Mouse (Mus musculus) neural tube, embryonic 13.5 days (tissue): ENCODE data around the gene Gm49661. TPM values are rescaled to one million over a fixed set of nuclear protein-coding genes. Genes with fewer than 3 reads are reported as not detected.

Experiments used
- ATAC-seq: fragments of 200-750 bp; cut with Nextera tagmentation; 2 replicates; pipeline ENCODE4 v1.8.0; 2017; ENCODE audit warnings: low read depth, mild to moderate bottlenecking, moderate TSS enrichment, moderate library complexity
- H3K27ac ChIP-seq: fragments of 300-500 bp; sonication (generic); replicated peaks from 2 replicates; pipeline ENCODE4 v1.5.1; 2015; ENCODE audit warnings: moderate library complexity, mild to moderate bottlenecking, inconsistent platforms
- H3K27me3 ChIP-seq: fragments of 300-500 bp; sonication (generic); 2 replicates; pipeline ENCODE4 v1.6.1; 2015; ENCODE audit warnings: mild to moderate bottlenecking, inconsistent platforms
- H3K36me3 ChIP-seq: fragments of 300-500 bp; sonication (generic); 2 replicates; pipeline ENCODE4 v1.6.1; 2015; ENCODE audit warnings: mild to moderate bottlenecking, inconsistent platforms
- H3K4me1 ChIP-seq: fragments of 300-500 bp; sonication (generic); replicated peaks from 2 replicates; pipeline ENCODE4 v1.6.1; 2015; ENCODE audit warnings: inconsistent platforms
- H3K4me2 ChIP-seq: fragments of 300-500 bp; sonication (generic); 2 replicates; pipeline ENCODE4 v1.6.1; 2015; ENCODE audit warnings: inconsistent platforms, mild to moderate bottlenecking, moderate library complexity
- H3K4me3 ChIP-seq: fragments of 300-500 bp; sonication (generic); 2 replicates; pipeline ENCODE4 v1.5.1; 2015; ENCODE audit warnings: mild to moderate bottlenecking, inconsistent platforms
- H3K9ac ChIP-seq: fragments of 300-500 bp; sonication (generic); 2 replicates; pipeline ENCODE4 v1.6.1; 2015; ENCODE audit warnings: moderate library complexity, mild to moderate bottlenecking, inconsistent platforms
- H3K9me3 ChIP-seq: fragments of 300-500 bp; sonication (generic); 2 replicates; pipeline ENCODE4 v1.6.1; 2016; ENCODE audit warnings: inconsistent platforms
- WGBS: fragments of 180-500 bp; shearing (Covaris S2); methylation state at CpG from one replicate; pipeline ENCODE4 v1.1.7; 2015; 5-methylcytosine and 5-hydroxymethylcytosine counted together
- polyA plus RNA-seq: library from polyadenylated mRNA; unstranded; fragments of >200 nt; fragmentation: Nextera tagmentation; extraction: Ambion mirVana; gene quantifications from 2 replicates; pipeline ENCODE4 v1.2.1, GENCODE M21; 2015

The Gm49661 gene
- polyA plus RNA-seq, 1 experiment from 2014 or later: not detected

DNA sequence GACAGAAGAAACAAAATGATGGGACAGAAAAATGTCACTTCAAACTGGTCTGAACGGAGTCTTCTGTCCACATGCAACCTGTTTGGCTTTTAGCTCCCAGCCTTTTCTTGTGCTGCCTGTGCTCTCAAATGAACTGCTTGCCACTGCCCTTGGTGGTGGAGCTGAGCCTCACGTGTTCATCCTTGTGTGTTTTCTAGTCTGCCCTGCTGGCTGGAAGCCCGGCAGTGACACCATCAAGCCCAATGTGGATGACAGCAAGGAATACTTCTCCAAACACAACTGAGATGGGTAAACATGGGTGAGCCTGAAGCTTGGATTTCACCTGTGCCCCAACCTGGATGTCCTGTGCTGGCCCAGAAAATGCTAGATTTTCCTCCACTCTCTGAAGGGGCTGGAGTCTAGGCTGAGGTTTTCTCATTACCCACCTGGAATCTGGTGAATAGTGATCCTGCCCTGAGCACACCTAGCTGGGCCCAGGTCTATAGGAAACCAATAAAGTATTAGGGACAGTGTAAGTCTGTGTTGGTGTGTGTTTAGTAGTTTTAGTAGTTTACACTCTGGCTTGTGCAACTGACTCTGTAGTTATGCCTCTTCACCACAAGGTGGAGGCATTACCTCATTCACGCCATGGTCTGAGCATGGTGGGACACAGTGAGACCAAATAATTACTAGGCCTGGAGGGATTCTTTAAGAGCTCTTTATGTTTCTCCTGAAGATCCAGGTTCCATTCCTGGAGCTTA is 4.7 kb upstream of the Gm49661 start:
- Histone ChIP-seq H3K9ac (no peak overlapping the region), H3K4me1 (peaks cover 69% of the 10 kb centered on the region), H3K4me2 (no peak overlapping the region), H3K9me3 (no peaks in the 10 kb centered on the region), H3K36me3 (peaks cover 44% of the 10 kb centered on the region), H3K27me3 (peaks cover 15% of the 10 kb centered on the region), H3K27ac (no peak overlapping the region), H3K4me3 (no peak overlapping the region; the same call in 1 of the 2 replicates)
- no peak for ATAC-seq
- WGBS: 62% methylated on average over 4 of the region's 4 CpGs

GRCm38 (mm10) chr8:84973079-84973478 is 3.8 kb upstream of the Gm49661 start:
- H3K36me3 ChIP-seq: peaks cover 44% of the 10 kb centered on the region
- no peak overlapping the region for H3K9ac ChIP-seq
- 96% methylated on average over 1 of the region's 1 CpGs for WGBS
- H3K27ac ChIP-seq: no peak overlapping the region
- no peak overlapping the region for H3K4me3 ChIP-seq
- no peaks in the 10 kb centered on the region for H3K9me3 ChIP-seq
- H3K4me1 ChIP-seq: peaks cover 69% of the 10 kb centered on the region
- no peak for ATAC-seq
- H3K4me2 ChIP-seq: no peak overlapping the region
- H3K27me3 ChIP-seq: peaks cover 12% of the 10 kb centered on the region

- peak overlapping the region; percentile 99 for H3K9ac ChIP-seq
- H3K4me1 ChIP-seq: peaks cover 63% of the 10 kb centered on the region
- peak overlapping the region; percentile 87 for H3K4me3 ChIP-seq
- 68% methylated on average over 5 of the region's 5 CpGs for WGBS
- no peak for ATAC-seq
- no peaks in the 10 kb centered on the region for H3K9me3 ChIP-seq
- H3K27me3 ChIP-seq: no peaks in the 10 kb centered on the region
- peaks cover 44% of the 10 kb centered on the region for H3K36me3 ChIP-seq
- peak overlapping the region; percentile 87 for H3K27ac ChIP-seq
- H3K4me2 ChIP-seq: peak overlapping the region; percentile 98
These were observed 1.7 kb upstream of the Gm49661 start for GRCm38 (mm10) chr8:84970913-84971312.

GRCm38 (mm10) chr8:84970135-84970790 is 1.0 kb upstream of the Gm49661 start:
- H3K9ac ChIP-seq: peak overlapping the region; percentile 99
- WGBS: 9% methylated on average over 21 of the region's 21 CpGs

GRCm38 (mm10) chr8:84968650-84969049 is 583 bp downstream of the Gm49661 start:
- no peaks in the 10 kb centered on the region for H3K27me3 ChIP-seq
- H3K9ac ChIP-seq: peak overlapping the region; percentile 99
- H3K27ac ChIP-seq: peak overlapping the region; percentile 87
- H3K4me1 ChIP-seq: peaks cover 58% of the 10 kb centered on the region
- peak overlapping the region; percentile 98 for H3K4me2 ChIP-seq
- 12% methylated on average over 2 of the region's 2 CpGs for WGBS
- peak overlapping the region; percentile 87 for H3K4me3 ChIP-seq
- no peaks in the 10 kb centered on the region for H3K9me3 ChIP-seq
- no peak for ATAC-seq
- H3K36me3 ChIP-seq: peaks cover 28% of the 10 kb centered on the region

More at GRCm38 (mm10) chr8:84970135-84970790, 1.0 kb upstream of the Gm49661 start:
- Histone ChIP-seq H3K27me3 (no peaks in the 10 kb centered on the region), H3K9me3 (no peaks in the 10 kb centered on the region), H3K4me2 (peak overlapping the region; percentile 98), H3K4me1 (peaks cover 62% of the 10 kb centered on the region), H3K4me3 (peak overlapping the region; percentile 87), H3K27ac (peak overlapping the region; percentile 87), H3K36me3 (peaks cover 43% of the 10 kb centered on the region)
- no peak for ATAC-seq

GRCm38 (mm10) chr8:84967532-84968304 is 1.5 kb downstream of the Gm49661 start:
- no peak for ATAC-seq

DNA sequence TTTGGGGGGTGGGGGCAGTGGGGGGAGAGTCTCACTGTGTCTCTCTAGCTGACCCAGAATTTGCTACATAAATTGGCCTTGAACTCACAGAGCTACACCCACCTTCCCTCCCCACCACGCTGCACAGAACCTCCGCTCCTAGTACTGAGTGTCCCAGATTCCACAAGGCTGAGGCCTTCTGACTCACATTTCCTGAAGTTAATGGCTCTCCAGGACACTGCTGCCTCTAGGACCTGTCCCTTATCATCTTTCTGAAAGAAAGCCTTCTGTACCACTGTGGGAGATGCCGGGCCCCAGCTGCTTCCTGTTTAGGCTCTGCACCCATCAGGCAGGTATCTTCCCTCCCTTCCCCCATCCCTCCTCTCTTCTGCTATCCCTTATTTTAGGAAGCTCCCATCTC is 2.6 kb downstream of the Gm49661 start:
- no peak overlapping the region for H3K9ac ChIP-seq
- peak overlapping the region; percentile 68; the same call in 1 of the 2 replicates for H3K4me3 ChIP-seq
- WGBS: 46% methylated on average over 3 of the region's 3 CpGs
- H3K27ac ChIP-seq: peak overlapping the region; percentile 79
- peaks cover 8% of the 10 kb centered on the region for H3K36me3 ChIP-seq
- peak overlapping the region; percentile 95 for H3K4me2 ChIP-seq
- no peak for ATAC-seq
- no peaks in the 10 kb centered on the region for H3K9me3 ChIP-seq
- no peaks in the 10 kb centered on the region for H3K27me3 ChIP-seq
- peaks cover 49% of the 10 kb centered on the region for H3K4me1 ChIP-seq

More at GRCm38 (mm10) chr8:84967532-84968304, 1.5 kb downstream of the Gm49661 start:
- Histone ChIP-seq H3K36me3 (peaks cover 19% of the 10 kb centered on the region), H3K4me2 (no peak overlapping the region), H3K27ac (no peak overlapping the region), H3K4me1 (peaks cover 58% of the 10 kb centered on the region), H3K9me3 (no peaks in the 10 kb centered on the region), H3K9ac (no peak overlapping the region), H3K27me3 (no peaks in the 10 kb centered on the region), H3K4me3 (0 out of 2 replicates have a peak overlapping the region, but pooled peaks have one; percentile 1)
- WGBS: 92% methylated on average over 13 of the region's 13 CpGs

- H3K4me2 ChIP-seq: peak overlapping the region; percentile 95
- WGBS: under 1% methylated on average over 41 of the region's 41 CpGs
- no peaks in the 10 kb centered on the region for H3K9me3 ChIP-seq
- peak overlapping the region; percentile 68 for H3K4me3 ChIP-seq
- peaks cover under 1% of the 10 kb centered on the region; the same call in 1 of the 2 replicates for H3K36me3 ChIP-seq
- no peaks in the 10 kb centered on the region for H3K27me3 ChIP-seq
- peak overlapping the region; percentile 80 for H3K9ac ChIP-seq
- H3K4me1 ChIP-seq: peaks cover 41% of the 10 kb centered on the region
- ATAC-seq: peak; percentile 79
- H3K27ac ChIP-seq: peak overlapping the region; percentile 79
These were observed 3.4 kb downstream of the Gm49661 start for GRCm38 (mm10) chr8:84965731-84966291.

GRCm38 (mm10) chr8:84963952-84964351 is 5.3 kb downstream of the Gm49661 start:
- no peak overlapping the region for H3K9ac ChIP-seq
- no peak for ATAC-seq
- H3K4me3 ChIP-seq: no peak overlapping the region
- peaks cover 34% of the 10 kb centered on the region for H3K4me1 ChIP-seq
- H3K27me3 ChIP-seq: no peaks in the 10 kb centered on the region
- no peak overlapping the region for H3K27ac ChIP-seq
- no peak overlapping the region for H3K4me2 ChIP-seq
- H3K36me3 ChIP-seq: peaks cover 9% of the 10 kb centered on the region
- WGBS: 87% methylated on average over 4 of the region's 4 CpGs
- no peaks in the 10 kb centered on the region for H3K9me3 ChIP-seq

- WGBS: 96% methylated on average over 7 of the region's 7 CpGs
- no peak overlapping the region for H3K4me2 ChIP-seq
These were observed 9.4 kb downstream of the Gm49661 start for GRCm38 (mm10) chr8:84959811-84960210.

DNA sequence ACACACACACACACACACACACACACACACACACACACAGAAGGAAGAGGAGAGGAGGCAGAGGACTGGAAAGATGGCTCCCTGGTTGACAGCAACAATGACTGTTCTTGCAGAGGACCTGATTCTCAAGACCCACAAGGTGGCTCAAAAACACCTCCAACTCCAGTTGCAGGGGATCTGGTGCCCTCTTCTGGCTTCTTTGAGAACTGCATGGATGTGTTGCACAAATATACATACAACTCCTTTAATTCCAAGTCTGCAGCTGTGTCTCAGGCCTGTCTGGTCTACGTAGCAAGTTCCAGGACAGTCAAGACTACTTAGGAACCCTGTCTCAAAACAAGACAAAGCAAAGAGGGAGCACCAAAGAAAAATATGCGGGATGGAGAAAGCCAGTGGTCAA is 12.5 kb downstream of the Gm49661 start:
- 0 out of 2 replicates have a peak, but pooled peaks have one; percentile 25 for ATAC-seq
- 38% methylated on average over 2 of the region's 2 CpGs for WGBS
- H3K27me3 ChIP-seq: peaks cover 22% of the 10 kb centered on the region
- no peak overlapping the region for H3K27ac ChIP-seq
- H3K4me3 ChIP-seq: no peak overlapping the region
- H3K36me3 ChIP-seq: peaks cover 28% of the 10 kb centered on the region
- H3K4me2 ChIP-seq: no peak overlapping the region
- no peaks in the 10 kb centered on the region for H3K9me3 ChIP-seq
- H3K9ac ChIP-seq: no peak overlapping the region
- no peaks in the 10 kb centered on the region for H3K4me1 ChIP-seq

More at GRCm38 (mm10) chr8:84959811-84960210, 9.4 kb downstream of the Gm49661 start:
- Histone ChIP-seq H3K36me3 (peaks cover 28% of the 10 kb centered on the region), H3K9me3 (no peaks in the 10 kb centered on the region), H3K4me3 (no peak overlapping the region), H3K27me3 (no peaks in the 10 kb centered on the region), H3K27ac (no peak overlapping the region), H3K4me1 (peaks cover 1% of the 10 kb centered on the region), H3K9ac (no peak overlapping the region)
- ATAC-seq: no peak
